Mouse (Mus musculus): ENCODE results near the gene Magi2.

Gene Magi2

GRCm38 (mm10) chr5:20657056-20657455, 1430.2 kb downstream of the Magi2 start:
- DNase-seq (ENCODE audit: low read depth): no peak

DNA sequence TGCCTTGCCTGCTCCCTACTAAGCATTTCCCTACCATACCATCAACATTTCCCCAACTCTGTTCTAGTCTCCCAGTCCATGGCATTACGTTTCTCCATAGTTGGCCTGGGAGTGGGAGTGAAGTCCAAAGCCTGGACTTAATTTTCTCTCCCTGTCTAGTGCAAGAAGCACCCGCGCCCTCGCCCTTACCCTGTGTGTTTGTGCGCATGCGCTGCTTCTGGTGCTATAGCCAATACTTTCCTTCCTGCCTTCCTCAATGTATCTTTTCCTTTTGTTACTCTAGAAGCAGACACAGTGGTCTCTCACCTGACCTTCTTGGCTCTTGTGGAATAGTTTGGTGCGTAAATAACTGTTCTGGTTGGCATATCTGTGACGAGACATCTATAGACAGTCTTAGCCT, 1440.8 kb downstream of the Magi2 start:
- no peak for DNase-seq (ENCODE audit: low read depth)

DNA sequence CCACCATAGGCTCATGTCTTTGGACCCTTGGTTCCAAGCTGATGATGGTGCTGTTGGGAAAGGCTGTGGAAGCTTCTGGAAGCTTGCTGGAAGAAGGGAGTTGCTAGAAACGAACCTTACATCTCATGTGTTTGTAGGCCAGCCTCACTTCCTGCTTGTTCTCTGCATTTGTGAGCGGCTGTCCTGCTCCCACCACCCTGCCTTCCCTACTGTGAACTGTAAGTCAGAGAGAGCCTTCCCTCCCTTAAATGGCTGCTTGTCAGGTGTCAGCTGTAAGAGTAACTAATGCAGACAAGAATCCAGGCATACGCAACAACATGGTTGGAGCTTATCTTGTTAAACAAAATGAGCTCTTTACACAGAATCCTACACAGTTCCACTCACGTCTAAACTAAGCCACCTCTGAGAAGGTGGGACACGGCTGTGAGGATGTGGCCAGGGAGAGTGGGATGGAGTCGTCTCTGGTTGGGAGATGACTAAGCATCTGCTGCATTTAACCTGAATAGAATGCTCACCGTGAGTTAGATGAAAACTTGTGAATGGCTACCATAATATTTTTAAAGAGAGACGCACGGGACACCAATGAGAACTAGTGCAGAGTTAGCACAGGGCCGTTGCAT, 1442.0 kb downstream of the Magi2 start:
- DNase-seq (ENCODE audit: low read depth): no peak

DNA sequence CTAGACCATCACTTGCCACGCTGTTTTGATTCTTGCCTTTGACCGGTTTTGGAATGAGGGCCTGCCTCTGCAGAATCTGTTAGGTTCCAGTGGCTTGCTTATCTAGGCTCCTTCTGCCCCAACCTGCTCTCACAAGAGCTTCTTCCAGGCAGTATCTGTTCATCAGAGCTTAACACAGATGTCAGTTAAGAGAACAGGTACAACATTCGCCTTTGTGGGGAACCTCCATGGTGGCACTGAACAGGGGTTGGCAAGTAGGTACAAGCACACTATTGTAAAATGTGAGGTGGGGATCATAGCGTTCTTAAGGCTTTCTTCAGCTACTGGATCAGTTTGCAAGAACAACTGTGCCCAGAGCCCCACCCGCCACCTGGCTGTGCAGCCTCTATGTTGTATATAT, 1442.6 kb downstream of the Magi2 start:
- no peak for DNase-seq (ENCODE audit: low read depth)

DNA sequence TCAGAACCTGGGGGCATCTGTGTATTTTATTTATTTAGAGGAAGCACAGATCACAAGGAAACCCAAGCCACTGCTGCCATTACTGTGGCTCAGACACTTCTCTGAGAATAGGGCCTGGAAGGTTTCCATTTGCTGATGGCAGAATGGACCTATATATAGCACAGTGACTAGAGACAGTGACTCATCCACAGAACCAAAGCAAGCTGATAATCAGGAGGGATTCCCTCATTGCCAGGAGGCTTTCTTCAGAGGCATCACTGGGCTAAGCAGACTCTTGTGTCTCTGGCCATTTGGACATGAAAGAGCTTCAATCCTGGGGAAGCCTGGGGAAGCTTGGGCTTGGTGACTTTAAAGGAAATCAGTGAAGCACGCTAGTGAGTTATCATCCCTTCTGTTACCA, 1445.0 kb downstream of the Magi2 start:
- no peak for DNase-seq (ENCODE audit: low read depth)

GRCm38 (mm10) chr5:20674523-20674922, 1447.7 kb downstream of the Magi2 start:
- no peak for DNase-seq (ENCODE audit: low read depth)

- no peak for DNase-seq (ENCODE audit: low read depth)
Observed at GRCm38 (mm10) chr5:20675163-20675665, 1448.4 kb downstream of the Magi2 start.

DNA sequence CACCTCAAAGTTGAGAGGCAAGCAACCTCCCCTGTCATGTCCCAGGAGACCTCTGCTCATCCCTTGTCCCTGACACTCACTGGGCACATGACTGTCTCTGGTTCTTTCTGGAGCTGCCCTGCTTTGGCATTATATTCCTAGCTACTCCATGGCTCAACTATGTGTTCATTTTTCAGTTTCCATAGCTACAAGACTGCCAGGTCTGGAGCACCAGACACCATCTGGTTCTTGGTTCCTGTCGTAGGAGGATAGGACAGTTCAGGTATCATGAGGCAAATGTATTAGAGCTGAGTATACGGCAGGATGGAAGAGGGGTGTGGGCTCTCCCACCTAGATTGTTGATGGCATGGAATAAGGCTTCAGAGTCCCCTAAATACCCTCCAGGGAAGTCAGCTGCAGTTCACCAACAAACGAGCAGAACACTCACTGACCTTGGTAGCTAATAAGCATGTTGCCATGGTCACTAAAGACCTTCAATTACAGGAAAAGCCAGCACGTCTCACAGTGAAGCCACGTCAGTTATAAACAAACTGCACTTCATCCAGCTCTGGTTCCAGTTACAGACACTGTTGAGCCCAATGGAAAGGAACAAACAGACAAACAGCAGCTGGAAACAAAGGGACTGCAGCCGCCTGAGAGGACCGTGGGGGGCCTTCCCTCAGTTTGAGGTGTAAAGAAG, 1449.5 kb downstream of the Magi2 start:
- no peak for DNase-seq (ENCODE audit: low read depth)

DNA sequence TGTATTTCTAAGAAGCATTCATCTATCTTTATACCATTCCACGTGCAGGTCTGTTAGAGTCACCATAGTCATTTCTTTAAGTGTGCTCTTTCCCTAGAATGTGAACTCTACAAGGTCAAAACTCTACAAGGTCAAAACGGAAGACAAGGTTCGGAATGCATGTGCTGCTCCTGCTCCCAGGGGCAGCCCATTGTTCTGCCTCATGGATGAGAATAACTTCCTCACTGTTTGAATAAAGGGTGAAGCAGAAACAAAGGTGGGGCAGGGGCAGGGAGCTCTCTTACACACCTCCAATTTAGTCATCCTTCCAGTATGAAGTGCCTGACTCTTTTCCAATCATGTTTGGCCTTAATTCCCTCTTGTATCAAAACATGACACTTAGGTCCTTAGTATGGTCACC, 1450.4 kb downstream of the Magi2 start:
- no peak for DNase-seq (ENCODE audit: low read depth)

DNA sequence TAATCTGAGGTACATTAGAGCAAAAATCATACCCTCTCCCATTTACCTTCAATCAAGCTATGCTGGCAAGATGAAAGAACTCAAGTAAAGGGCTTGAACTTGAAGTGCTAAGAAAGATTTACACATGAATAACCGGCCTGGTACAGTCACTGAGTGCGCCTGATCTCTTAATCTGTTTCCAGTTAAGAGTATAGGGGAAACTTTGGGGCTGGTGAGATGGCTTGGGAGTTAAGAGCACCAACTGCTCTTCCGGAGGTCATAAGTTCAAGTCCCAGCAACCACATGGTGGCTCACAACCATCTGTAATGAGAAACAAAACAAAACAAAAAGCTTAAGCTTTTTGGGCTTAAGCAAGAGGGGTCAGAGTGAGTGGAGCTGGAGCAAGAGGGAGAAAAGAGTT, 1451.7 kb downstream of the Magi2 start:
- no peak for DNase-seq (ENCODE audit: low read depth)

DNA sequence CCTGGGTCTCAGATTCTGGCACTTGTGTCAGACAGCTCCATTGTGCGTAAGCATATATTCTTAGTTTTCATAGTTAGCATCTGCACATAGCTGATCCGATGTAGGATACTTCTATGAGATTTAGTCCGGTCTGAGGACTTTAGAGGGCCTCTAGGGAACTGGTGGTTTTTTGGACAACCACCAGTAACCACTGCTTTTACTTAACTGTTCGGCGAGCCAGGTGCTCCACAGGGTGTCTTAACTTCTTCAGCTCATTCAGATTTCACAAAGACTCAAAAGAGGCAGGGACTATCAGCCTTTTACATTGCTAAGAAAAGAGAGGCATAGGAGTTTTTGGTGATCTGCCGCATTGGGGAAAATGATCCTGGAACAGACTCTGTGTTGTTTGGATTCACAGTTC, 1453.1 kb downstream of the Magi2 start:
- DNase-seq (ENCODE audit: low read depth): no peak

DNA sequence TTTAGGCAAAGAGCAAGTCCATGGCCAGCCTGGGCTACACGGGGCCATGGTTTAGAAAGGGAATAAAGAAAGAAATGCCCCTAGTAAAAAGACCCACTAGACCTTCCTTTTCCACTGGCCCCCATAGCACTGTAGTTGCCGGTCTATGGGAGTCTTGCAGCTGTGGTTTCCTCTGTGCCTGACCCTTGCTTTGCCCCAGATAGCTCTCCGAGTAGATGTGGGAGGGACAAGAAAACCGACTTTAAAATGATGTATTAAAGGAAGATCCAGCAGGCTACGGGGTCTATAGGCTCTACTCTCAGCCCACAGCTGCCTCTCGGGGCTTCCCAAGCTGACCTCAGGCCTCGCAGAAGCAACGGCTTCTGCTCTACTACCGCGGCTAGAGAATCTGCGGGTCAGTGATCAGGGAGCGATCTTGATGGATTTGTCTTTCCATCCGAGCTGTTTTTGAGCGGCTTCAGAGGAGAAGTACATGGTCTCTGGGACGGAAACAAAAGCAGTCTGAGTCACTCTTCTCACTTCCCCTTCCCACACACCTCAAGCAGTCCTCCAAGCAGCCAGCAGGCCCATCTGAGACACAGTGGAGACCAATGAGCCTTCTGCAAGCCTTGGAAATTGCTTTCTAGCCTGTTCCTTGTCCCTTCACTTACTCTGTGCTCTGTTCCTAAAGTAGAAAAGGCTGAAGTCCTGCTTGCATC, 1454.1 kb downstream of the Magi2 start:
- peak; percentile 46 for DNase-seq (ENCODE audit: low read depth)

DNA sequence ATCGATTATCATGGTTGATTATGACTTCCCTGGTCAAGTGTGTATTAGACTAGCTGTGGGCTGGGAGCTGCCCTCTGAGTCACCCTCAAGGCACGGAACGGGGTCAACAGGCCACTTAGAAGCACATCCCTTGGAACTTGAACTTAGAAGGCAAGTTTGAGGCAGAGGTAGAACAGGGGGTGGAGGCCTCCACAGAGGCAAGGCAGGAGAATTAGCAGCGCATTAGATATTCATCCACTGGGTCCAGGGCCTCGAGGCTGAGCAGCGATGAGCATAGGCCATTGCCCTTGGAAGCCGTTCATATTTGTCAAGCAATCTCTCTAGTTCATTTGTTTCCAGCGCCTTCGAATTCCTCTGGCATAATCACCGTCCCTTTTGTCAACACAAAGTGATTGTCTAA, 1454.8 kb downstream of the Magi2 start:
- no peak for DNase-seq (ENCODE audit: low read depth)

- no peak for DNase-seq (ENCODE audit: low read depth)
Observed at GRCm38 (mm10) chr5:20682208-20682607, 1455.4 kb downstream of the Magi2 start.

DNA sequence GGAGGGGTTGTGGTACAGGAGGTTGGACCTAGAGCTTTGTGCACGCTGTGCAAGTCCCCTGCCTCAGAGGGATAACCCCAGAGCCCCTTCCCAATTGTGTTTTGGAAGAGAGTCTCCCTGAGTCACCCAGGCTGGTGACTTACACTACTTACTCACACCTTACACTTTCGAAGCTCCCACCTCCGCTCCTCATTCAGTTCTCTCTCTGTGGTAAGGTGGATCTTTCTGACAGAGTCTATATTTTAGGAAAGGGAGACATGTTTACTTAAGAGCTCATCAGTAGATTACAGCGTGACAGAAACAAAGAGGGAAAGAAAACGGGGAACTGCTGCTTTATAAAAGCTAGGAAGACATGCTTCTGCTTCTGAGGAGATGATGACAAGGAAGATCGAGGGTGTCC, 1457.3 kb downstream of the Magi2 start:
- no peak for DNase-seq (ENCODE audit: low read depth)

- no peak for DNase-seq (ENCODE audit: low read depth)
Observed at GRCm38 (mm10) chr5:20692230-20692629, 1465.4 kb downstream of the Magi2 start.

- DNase-seq (ENCODE audit: low read depth): no peak
Observed at GRCm38 (mm10) chr5:20699116-20699515, 1472.3 kb downstream of the Magi2 start.

- DNase-seq (ENCODE audit: low read depth): peak; percentile 70
Observed at GRCm38 (mm10) chr5:20701483-20702421, 1474.9 kb downstream of the Magi2 start.

GRCm38 (mm10) chr5:20702480-20703303, 1475.9 kb downstream of the Magi2 start:
- no peak for DNase-seq (ENCODE audit: low read depth)

- no peak for DNase-seq (ENCODE audit: low read depth)
Observed at GRCm38 (mm10) chr5:20703304-20703700, 1476.5 kb downstream of the Magi2 start.

GRCm38 (mm10) chr5:20703971-20704575, 1477.2 kb downstream of the Magi2 start:
- no peak for DNase-seq (ENCODE audit: low read depth)
